Mouse (Mus musculus) brown adipose tissue, adult 24 weeks (tissue): Measurements from ENCODE around the gene Ptprm. TPM values are rescaled to one million over a fixed set of nuclear protein-coding genes. Genes with fewer than 3 reads are reported as not detected.
A peak's percentile ranks its signal among the peaks of the same experiment; 100 is the strongest.

Experiments
- H3K27ac ChIP-seq: fragments of 200-500 bp; replicated peaks from 2 replicates; pipeline ENCODE4 v1.5.1; 2012; ENCODE audit warnings: low read depth, mild to moderate bottlenecking, low read length
- H3K4me1 ChIP-seq: fragments of 200-500 bp; 2 replicates; pipeline ENCODE4 v1.6.1; 2012; ENCODE audit warnings: low read length, mixed read lengths; ENCODE audit not compliant: control insufficient read depth, insufficient read depth, insufficient read length
- H3K4me3 ChIP-seq: fragments of 200-500 bp; 2 replicates; pipeline ENCODE4 v1.5.1; 2012; ENCODE audit warnings: low read depth, mild to moderate bottlenecking, low read length, moderate library complexity; ENCODE audit not compliant: insufficient read depth
- polyA plus RNA-seq: library from polyadenylated mRNA; stranded (reverse); fragments of >200 nt; gene quantifications from 2 replicates; pipeline ENCODE4 v1.2.4, GENCODE M21; 2012; ENCODE audit not compliant: missing spikeins, insufficient read depth, insufficient read length

Ptprm gene
- polyA plus RNA-seq = 18.1 and 23.5 TPM in 2 replicates

- Histone ChIP-seq H3K4me1 (peaks cover 14% of the 10 kb centered on the region), H3K4me3 (peak within 1 kb of the TSS; percentile 100), H3K27ac (peak within 1 kb of the TSS; percentile 97)
Measured at GRCm38 (mm10) chr17:67354451-67355011, at the start of gene Ptprm. Gene Ptprm (minus strand): TSS chr17:67354457.

- no peaks in the 10 kb centered on the region for H3K4me1 ChIP-seq
- no peak overlapping the region for H3K4me3 ChIP-seq
- no peak overlapping the region for H3K27ac ChIP-seq
Measured at GRCm38 (mm10) chr17:67396205-67396604, 41.9 kb upstream of the Ptprm start.

GRCm38 (mm10) chr17:67390851-67391250 lies 36.6 kb upstream of the Ptprm start:
- no peak overlapping the region for H3K27ac ChIP-seq
- H3K4me1 ChIP-seq = no peaks in the 10 kb centered on the region
- H3K4me3 ChIP-seq = no peak overlapping the region

- H3K4me1 ChIP-seq = no peaks in the 10 kb centered on the region; the same call in 1 of the 2 replicates
- no peak overlapping the region for H3K4me3 ChIP-seq
- H3K27ac ChIP-seq = no peak overlapping the region
Measured at GRCm38 (mm10) chr17:67388171-67388570, 33.9 kb upstream of the Ptprm start.

GRCm38 (mm10) chr17:67385286-67385685 lies 31.0 kb upstream of the Ptprm start:
- no peaks in the 10 kb centered on the region; the same call in 1 of the 2 replicates for H3K4me1 ChIP-seq
- H3K27ac ChIP-seq = no peak overlapping the region
- H3K4me3 ChIP-seq = no peak overlapping the region

- Histone ChIP-seq H3K4me3 (no peak overlapping the region), H3K27ac (no peak overlapping the region), H3K4me1 (no peaks in the 10 kb centered on the region; the same call in 1 of the 2 replicates)
Measured at GRCm38 (mm10) chr17:67383635-67384034, 29.4 kb upstream of the Ptprm start.

- H3K4me3 ChIP-seq = no peak overlapping the region
- H3K27ac ChIP-seq = no peak overlapping the region
- H3K4me1 ChIP-seq = no peaks in the 10 kb centered on the region; the same call in 1 of the 2 replicates
Measured at GRCm38 (mm10) chr17:67381618-67382017, 27.4 kb upstream of the Ptprm start.

- no peaks in the 10 kb centered on the region for H3K4me1 ChIP-seq
- no peak overlapping the region for H3K27ac ChIP-seq
- H3K4me3 ChIP-seq = no peak overlapping the region
Measured at GRCm38 (mm10) chr17:67367866-67368265, 13.6 kb upstream of the Ptprm start.

- H3K4me3 ChIP-seq = no peak overlapping the region
- H3K27ac ChIP-seq = no peak overlapping the region
- no peaks in the 10 kb centered on the region for H3K4me1 ChIP-seq
Measured at GRCm38 (mm10) chr17:67364491-67364890, 10.2 kb upstream of the Ptprm start.

- H3K4me1 ChIP-seq = no peaks in the 10 kb centered on the region
- no peak overlapping the region for H3K27ac ChIP-seq
- H3K4me3 ChIP-seq = no peak overlapping the region
Measured at GRCm38 (mm10) chr17:67363377-67364070, 9.3 kb upstream of the Ptprm start.

GRCm38 (mm10) chr17:67362131-67362530 lies 7.9 kb upstream of the Ptprm start:
- Histone ChIP-seq H3K27ac (no peak overlapping the region), H3K4me3 (no peak overlapping the region), H3K4me1 (no peaks in the 10 kb centered on the region)

GRCm38 (mm10) chr17:67360606-67361005 lies 6.3 kb upstream of the Ptprm start:
- no peak overlapping the region for H3K4me3 ChIP-seq
- 0 out of 2 replicates have a peak, but pooled peaks cover 4% of the 10 kb centered on the region for H3K4me1 ChIP-seq
- H3K27ac ChIP-seq = no peak overlapping the region

GRCm38 (mm10) chr17:67359578-67359977 lies 5.3 kb upstream of the Ptprm start:
- Histone ChIP-seq H3K4me1 (0 out of 2 replicates have a peak, but pooled peaks cover 4% of the 10 kb centered on the region), H3K27ac (no peak overlapping the region), H3K4me3 (no peak overlapping the region)

GRCm38 (mm10) chr17:67358541-67358940 lies 4.3 kb upstream of the Ptprm start:
- Histone ChIP-seq H3K4me1 (0 out of 2 replicates have a peak, but pooled peaks cover 4% of the 10 kb centered on the region), H3K4me3 (no peak overlapping the region), H3K27ac (no peak overlapping the region)

GRCm38 (mm10) chr17:67357191-67357590 lies 2.9 kb upstream of the Ptprm start:
- 0 out of 2 replicates have a peak, but pooled peaks cover 4% of the 10 kb centered on the region for H3K4me1 ChIP-seq
- H3K27ac ChIP-seq = no peak overlapping the region
- H3K4me3 ChIP-seq = no peak overlapping the region

- H3K4me3 ChIP-seq = no peak overlapping the region
- peaks cover 14% of the 10 kb centered on the region for H3K4me1 ChIP-seq
- peak overlapping the region; percentile 27; the same call in 1 of the 2 replicates for H3K27ac ChIP-seq
Measured at GRCm38 (mm10) chr17:67355251-67355650, 994 bp upstream of the Ptprm start.
